Mouse (Mus musculus): ENCODE results near the gene Vegfb.

Gene Vegfb

DNA sequence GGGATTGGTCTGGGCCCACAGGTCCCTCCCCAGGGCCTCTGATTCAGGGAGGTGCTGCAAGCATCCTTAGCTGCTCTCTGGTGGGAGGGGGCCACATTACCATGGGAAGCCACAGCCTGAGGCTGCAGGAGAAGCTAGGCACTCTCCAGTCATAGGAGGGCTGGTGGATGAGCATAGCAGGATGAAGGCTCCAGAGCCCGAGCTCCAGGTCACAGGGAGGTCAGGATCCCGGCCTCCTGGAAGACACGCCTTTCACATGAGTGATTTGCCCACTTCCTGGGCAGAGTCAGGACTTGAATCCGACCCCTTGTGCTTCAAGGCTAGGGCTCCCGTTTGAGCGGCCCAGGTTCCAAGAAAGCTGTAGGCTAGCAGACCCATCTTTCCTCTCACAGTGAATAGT lies 15.8 kb downstream of the Vegfb start:
- H3K4me3 ChIP-seq (replicated peaks; ENCODE audit: low read length): peak overlapping the region; percentile 90

GRCm38 (mm10) chr19:6970460-6971085 lies 16.9 kb downstream of the Vegfb start:
- H3K27me3 ChIP-seq (ENCODE audit: insufficient read depth, low read length): no peaks in the 10 kb centered on the region
- peaks cover 22% of the 10 kb centered on the region for H3K36me3 ChIP-seq (ENCODE audit: insufficient read depth, low read length)
- H3K9me3 ChIP-seq (ENCODE audit: low read length): no peaks in the 10 kb centered on the region
- H3K4me3 ChIP-seq (replicated peaks; ENCODE audit: low read length): peak overlapping the region; percentile 90
- no peak for TF ChIP-seq CTCF (conservative IDR thresholded peaks at IDR 0.05; ENCODE audit: low read length)
- TF ChIP-seq NANOG (IDR thresholded peaks at IDR 0.05; ENCODE audit: borderline replicate concordance, low read length): no peak; the same call in 1 of the 2 replicates
- no peak for TF ChIP-seq POU5F1 (IDR thresholded peaks at IDR 0.05; ENCODE audit: borderline replicate concordance, low read length)
- H3K4me1 ChIP-seq (replicated peaks; ENCODE audit: low read depth, low read length): peaks cover 82% of the 10 kb centered on the region

More for the DNA sequence above, 15.8 kb downstream of the Vegfb start:
- no peaks in the 10 kb centered on the region for H3K9me3 ChIP-seq (ENCODE audit: low read length)
- H3K36me3 ChIP-seq (ENCODE audit: insufficient read depth, low read length): peaks cover 21% of the 10 kb centered on the region
- TF ChIP-seq POU5F1 (IDR thresholded peaks at IDR 0.05; ENCODE audit: borderline replicate concordance, low read length): no peak
- TF ChIP-seq NANOG (IDR thresholded peaks at IDR 0.05; ENCODE audit: borderline replicate concordance, low read length): no peak
- TF ChIP-seq CTCF (conservative IDR thresholded peaks at IDR 0.05; ENCODE audit: low read length): no peak
- no peaks in the 10 kb centered on the region for H3K27me3 ChIP-seq (ENCODE audit: insufficient read depth, low read length)
- peaks cover 81% of the 10 kb centered on the region for H3K4me1 ChIP-seq (replicated peaks; ENCODE audit: low read depth, low read length)

GRCm38 (mm10) chr19:6969665-6970381 lies 17.6 kb downstream of the Vegfb start:
- Histone ChIP-seq H3K9me3 (ENCODE audit: low read length) (no peaks in the 10 kb centered on the region), H3K36me3 (ENCODE audit: insufficient read depth, low read length) (peaks cover 30% of the 10 kb centered on the region), H3K27me3 (ENCODE audit: insufficient read depth, low read length) (no peaks in the 10 kb centered on the region), H3K4me1 (replicated peaks; ENCODE audit: low read depth, low read length) (peaks cover 89% of the 10 kb centered on the region), H3K4me3 (replicated peaks; ENCODE audit: low read length) (peak overlapping the region; percentile 90)
- TF ChIP-seq NANOG (IDR thresholded peaks at IDR 0.05; ENCODE audit: borderline replicate concordance, low read length): no peak
- peak; percentile 22 for TF ChIP-seq CTCF (conservative IDR thresholded peaks at IDR 0.05; ENCODE audit: low read length)

- peaks cover 35% of the 10 kb centered on the region for H3K36me3 ChIP-seq (ENCODE audit: insufficient read depth, low read length)
- no peaks in the 10 kb centered on the region for H3K9me3 ChIP-seq (ENCODE audit: low read length)
- no peak for TF ChIP-seq NANOG (IDR thresholded peaks at IDR 0.05; ENCODE audit: borderline replicate concordance, low read length)
- TF ChIP-seq POU5F1 (IDR thresholded peaks at IDR 0.05; ENCODE audit: borderline replicate concordance, low read length): no peak
- no peak for TF ChIP-seq CTCF (conservative IDR thresholded peaks at IDR 0.05; ENCODE audit: low read length)
- H3K4me1 ChIP-seq (replicated peaks; ENCODE audit: low read depth, low read length): peaks cover 95% of the 10 kb centered on the region
- H3K4me3 ChIP-seq (replicated peaks; ENCODE audit: low read length): peak overlapping the region; percentile 90
- H3K27me3 ChIP-seq (ENCODE audit: insufficient read depth, low read length): no peaks in the 10 kb centered on the region
These were observed 18.2 kb downstream of the Vegfb start for GRCm38 (mm10) chr19:6969291-6969664.

GRCm38 (mm10) chr19:6968491-6969271 lies 18.8 kb downstream of the Vegfb start:
- TF ChIP-seq CTCF (conservative IDR thresholded peaks at IDR 0.05; ENCODE audit: low read length) (no peak), NANOG (IDR thresholded peaks at IDR 0.05; ENCODE audit: borderline replicate concordance, low read length) (no peak), POU5F1 (IDR thresholded peaks at IDR 0.05; ENCODE audit: borderline replicate concordance, low read length) (no peak)
- Histone ChIP-seq H3K9me3 (ENCODE audit: low read length) (no peaks in the 10 kb centered on the region), H3K4me3 (replicated peaks; ENCODE audit: low read length) (peak overlapping the region; percentile 90), H3K4me1 (replicated peaks; ENCODE audit: low read depth, low read length) (peaks cover 96% of the 10 kb centered on the region), H3K36me3 (ENCODE audit: insufficient read depth, low read length) (peaks cover 41% of the 10 kb centered on the region), H3K27me3 (ENCODE audit: insufficient read depth, low read length) (no peaks in the 10 kb centered on the region)

GRCm38 (mm10) chr19:6956461-6956860 lies 31.0 kb downstream of the Vegfb start:
- H3K27me3 ChIP-seq (ENCODE audit: insufficient read depth, low read length): no peaks in the 10 kb centered on the region

DNA sequence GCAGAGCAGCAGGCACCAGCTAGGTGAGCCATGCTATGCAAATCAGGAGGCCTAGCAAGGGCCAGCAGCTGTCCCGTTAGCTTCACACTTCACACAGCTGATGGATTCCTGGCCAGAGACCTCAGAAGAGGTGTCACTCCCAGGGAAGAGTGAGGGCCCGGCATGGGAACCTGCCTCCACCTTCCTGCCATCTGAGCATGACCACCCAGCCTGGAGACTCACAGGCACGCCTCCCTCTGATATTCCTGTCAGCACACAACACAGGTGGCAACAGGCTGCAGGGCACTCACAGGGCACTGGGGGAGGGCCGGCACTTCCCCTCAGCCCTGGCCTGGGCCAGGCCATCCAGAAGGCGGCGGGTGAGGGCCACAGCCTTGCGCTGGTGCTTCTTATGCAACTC lies 32.0 kb downstream of the Vegfb start:
- peaks cover 78% of the 10 kb centered on the region for H3K4me1 ChIP-seq (replicated peaks; ENCODE audit: low read depth, low read length)
- H3K27me3 ChIP-seq (ENCODE audit: insufficient read depth, low read length): no peaks in the 10 kb centered on the region
- peaks cover 78% of the 10 kb centered on the region for H3K36me3 ChIP-seq (ENCODE audit: insufficient read depth, low read length)
- no peaks in the 10 kb centered on the region for H3K9me3 ChIP-seq (ENCODE audit: low read length)
- H3K4me3 ChIP-seq (replicated peaks; ENCODE audit: low read length): peak overlapping the region; percentile 57
- TF ChIP-seq CTCF (conservative IDR thresholded peaks at IDR 0.05; ENCODE audit: low read length): no peak
- TF ChIP-seq POU5F1 (IDR thresholded peaks at IDR 0.05; ENCODE audit: borderline replicate concordance, low read length): no peak
- TF ChIP-seq NANOG (IDR thresholded peaks at IDR 0.05; ENCODE audit: borderline replicate concordance, low read length): no peak

More at GRCm38 (mm10) chr19:6956461-6956860, 31.0 kb downstream of the Vegfb start:
- Histone ChIP-seq H3K36me3 (ENCODE audit: insufficient read depth, low read length) (peaks cover 88% of the 10 kb centered on the region), H3K4me1 (replicated peaks; ENCODE audit: low read depth, low read length) (peaks cover 74% of the 10 kb centered on the region), H3K4me3 (replicated peaks; ENCODE audit: low read length) (0 out of 2 replicates have a peak overlapping the region, but pooled peaks have one; percentile 17), H3K9me3 (ENCODE audit: low read length) (no peaks in the 10 kb centered on the region)
- TF ChIP-seq NANOG (IDR thresholded peaks at IDR 0.05; ENCODE audit: borderline replicate concordance, low read length): no peak

DNA sequence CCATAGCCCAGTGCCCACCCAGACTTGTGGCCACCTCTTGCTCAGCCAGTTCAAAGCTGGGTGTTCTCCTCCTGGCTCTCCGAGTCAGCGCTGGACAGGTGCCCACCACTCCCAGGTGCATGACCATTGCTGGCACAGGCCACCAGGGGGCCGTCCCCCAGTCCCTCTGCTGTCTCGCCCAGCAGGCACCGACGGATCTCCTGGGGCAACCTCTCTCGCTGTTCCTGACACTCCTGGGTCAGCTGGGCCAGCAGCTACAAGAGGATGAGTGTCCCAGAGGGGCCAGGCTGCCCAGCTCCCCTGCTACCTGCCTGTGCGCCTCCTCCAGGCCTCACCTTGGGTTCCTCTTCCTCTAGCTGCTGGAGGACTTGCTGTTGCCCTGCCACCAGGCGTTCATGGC lies 33.4 kb downstream of the Vegfb start:
- Histone ChIP-seq H3K27me3 (ENCODE audit: insufficient read depth, low read length) (no peaks in the 10 kb centered on the region), H3K4me1 (replicated peaks; ENCODE audit: low read depth, low read length) (peaks cover 86% of the 10 kb centered on the region), H3K36me3 (ENCODE audit: insufficient read depth, low read length) (peaks cover 73% of the 10 kb centered on the region), H3K4me3 (replicated peaks; ENCODE audit: low read length) (no peak overlapping the region), H3K9me3 (ENCODE audit: low read length) (no peaks in the 10 kb centered on the region)
- TF ChIP-seq POU5F1 (IDR thresholded peaks at IDR 0.05; ENCODE audit: borderline replicate concordance, low read length) (no peak), CTCF (conservative IDR thresholded peaks at IDR 0.05; ENCODE audit: low read length) (peak; percentile 30; the same call in 1 of the 2 replicates)

All from E14TG2a.4 (cell line).